Mouse (Mus musculus): Measurements from ENCODE around the gene Lsamp.

Lsamp gene

GRCm38 (mm10) chr16:41244711-41245110, 1260.5 kb downstream of the Lsamp start:
- no peak for DNase-seq (ENCODE audit: low spot score)

- DNase-seq (ENCODE audit: low spot score) = peak; percentile 4
Observed at GRCm38 (mm10) chr16:41258145-41259035, 1274.2 kb downstream of the Lsamp start.

DNA sequence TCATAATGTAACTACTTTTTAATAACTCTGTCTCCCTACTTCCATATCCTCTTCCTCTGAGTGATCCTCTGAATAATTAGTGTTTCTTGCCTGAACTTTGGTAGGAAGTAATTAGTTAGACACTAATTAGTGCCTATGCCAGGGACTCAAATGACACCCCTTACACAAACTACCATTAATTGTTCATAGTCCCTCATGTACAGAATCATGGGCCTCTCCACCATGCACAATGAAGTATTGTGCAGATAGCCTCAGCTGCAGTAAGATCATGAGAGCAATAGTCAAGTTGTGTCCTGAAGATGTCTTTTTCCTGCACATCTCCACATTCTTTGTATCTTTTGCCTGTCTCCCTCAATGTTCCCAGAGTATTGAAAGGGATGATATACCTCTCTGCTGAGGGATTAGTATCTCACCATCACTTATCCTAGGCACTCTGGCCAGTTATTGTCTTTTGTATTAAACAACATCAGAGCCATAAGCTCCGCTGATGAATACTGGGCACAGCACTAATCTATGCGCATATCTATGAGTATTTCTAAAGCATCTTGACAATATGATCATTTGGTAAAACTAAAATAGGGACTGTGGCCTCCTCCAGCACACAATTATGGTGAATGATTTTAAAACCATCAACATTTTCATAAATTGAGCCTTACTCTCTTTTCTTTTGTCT, 1292.0 kb downstream of the Lsamp start:
- no peak for DNase-seq (ENCODE audit: low spot score)

DNA sequence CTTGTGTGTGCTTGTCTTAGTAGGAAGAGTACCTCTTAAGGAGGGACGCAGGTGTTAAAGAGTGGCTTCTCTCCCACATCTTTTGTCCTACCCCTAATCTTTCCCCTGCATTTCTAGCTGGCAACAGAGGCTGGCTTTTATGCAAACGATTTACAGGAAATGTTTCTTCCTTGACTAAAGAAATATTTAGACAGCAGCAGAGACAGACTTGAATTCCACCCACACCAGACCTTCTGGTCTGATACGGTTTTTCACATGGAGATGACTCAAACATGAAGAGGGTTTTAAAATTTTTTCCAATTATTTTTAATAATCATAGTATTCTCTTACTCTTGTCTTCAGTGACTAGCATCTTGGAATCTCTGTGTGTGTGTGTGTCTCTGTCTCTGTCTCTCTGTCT, 1333.8 kb downstream of the Lsamp start:
- DNase-seq (ENCODE audit: low spot score) = no peak

- DNase-seq (ENCODE audit: low spot score) = no peak
Observed at GRCm38 (mm10) chr16:41343431-41343830, 1359.3 kb downstream of the Lsamp start.

DNA sequence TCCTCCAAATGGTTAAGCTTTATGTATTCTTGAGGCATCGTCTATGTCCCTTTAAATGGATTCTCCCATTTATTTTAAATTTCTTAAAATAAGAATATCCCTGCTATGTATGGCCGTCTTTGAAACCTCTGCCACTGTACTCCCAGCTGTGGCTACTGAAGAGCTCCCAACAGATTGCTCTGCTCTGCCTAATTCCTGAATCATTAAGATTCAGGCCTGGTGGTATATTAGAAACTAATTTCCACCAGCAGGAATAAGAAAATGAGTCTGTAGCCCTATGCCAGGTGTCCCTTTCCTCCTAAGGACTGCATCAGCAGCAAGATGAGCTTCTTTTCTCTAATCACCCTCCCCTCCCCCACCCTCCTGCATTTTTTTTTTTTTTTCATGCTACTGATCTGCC, 1381.0 kb downstream of the Lsamp start:
- DNase-seq (ENCODE audit: low spot score) = no peak

DNA sequence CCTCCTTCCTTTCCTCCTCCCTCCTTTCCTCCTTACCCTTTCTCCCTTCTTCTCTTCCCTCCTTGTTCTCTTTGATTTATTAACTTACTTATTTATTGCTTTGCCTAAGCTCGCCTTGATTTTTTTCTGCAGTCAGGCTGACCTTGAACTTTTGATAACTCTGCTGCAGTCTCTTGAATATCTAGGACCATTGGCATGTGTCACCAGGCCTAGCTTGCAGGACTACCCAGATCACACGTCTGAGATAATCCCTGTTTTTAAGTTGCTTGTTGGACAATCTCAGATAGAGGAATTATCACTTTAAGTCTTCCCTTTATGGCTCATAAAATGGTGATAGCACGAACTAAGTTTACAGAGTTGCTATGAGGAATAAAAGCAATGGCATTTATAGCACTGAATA, 1399.5 kb downstream of the Lsamp start:
- DNase-seq (ENCODE audit: low spot score) = no peak

DNA sequence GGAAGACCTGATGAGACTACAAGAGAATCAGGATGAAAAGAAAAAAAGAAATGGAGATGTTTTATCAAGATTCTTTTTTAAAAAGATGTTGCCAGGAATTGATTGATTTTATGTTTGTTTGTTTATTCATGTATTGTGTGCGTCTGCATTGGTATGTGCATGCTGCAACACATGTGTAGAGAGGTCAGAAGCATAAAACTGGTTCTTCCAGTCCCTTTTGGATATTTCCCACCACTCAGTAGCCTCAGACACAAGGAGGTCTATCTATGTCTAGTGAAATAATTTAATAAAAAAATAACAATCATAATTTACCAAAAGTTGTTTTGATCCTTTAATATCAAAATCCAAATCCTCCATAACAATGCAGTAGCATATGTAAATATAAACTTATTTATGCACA, 1400.1 kb downstream of the Lsamp start:
- DNase-seq (ENCODE audit: low spot score) = no peak

GRCm38 (mm10) chr16:41408850-41409249, 1424.7 kb downstream of the Lsamp start:
- no peak for DNase-seq (ENCODE audit: low spot score)

DNA sequence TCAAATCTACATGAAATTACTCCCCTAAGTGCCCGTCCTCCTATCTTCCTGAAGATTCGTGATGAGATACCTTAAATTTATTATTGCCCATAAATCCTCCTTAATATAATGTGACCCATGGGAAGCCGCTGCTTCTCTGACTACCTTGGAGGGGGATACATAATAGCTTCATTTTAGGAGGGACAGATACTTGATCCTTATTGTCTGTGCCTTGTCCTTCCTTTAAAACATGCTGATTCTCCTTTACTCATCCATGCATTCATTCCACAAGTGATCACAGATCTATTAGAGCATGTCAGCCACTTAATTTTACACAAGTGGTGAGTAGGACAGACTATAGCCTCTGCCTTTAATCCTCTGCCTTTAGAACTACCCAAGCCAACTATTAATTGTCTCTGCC, 1426.5 kb downstream of the Lsamp start:
- no peak for DNase-seq (ENCODE audit: low spot score)

DNA sequence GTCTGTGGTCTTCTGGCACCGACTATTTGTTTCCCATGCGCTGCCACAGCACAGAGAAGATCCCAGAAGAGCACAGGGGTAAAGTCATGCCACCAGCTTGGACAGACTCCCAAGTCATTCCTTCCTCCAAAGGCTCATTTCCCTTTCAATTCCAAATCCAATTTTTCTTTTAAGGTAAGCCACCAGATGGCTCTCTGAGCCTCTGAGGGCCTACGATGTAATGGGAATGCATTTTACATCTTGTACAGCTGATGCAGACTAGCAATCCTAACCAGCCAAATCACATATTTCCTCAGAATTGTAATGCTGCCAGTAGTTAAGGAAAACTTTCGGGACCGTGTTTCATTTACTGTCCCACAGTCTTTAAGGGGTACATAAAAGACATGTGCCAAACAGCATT, 1433.2 kb downstream of the Lsamp start:
- DNase-seq (ENCODE audit: low spot score) = no peak

DNA sequence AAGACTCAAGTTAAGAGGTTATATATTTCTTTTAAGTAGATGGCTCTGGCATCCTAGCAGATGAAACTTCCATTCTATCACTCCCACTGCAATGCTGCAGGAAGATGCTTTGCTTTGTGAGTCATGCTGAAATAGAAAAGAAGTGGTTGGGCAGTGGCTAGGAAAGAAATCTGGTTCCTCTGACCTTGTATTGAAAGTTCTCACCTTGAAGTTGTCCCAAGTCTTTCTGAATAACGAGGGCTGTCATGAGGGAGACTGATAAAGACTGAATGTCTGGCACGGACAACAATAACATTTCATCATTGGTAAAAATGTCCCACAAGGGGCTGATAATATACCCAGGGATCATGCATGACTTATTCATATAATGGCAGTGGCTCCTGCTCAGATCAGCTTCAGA, 1483.2 kb downstream of the Lsamp start:
- no peak for DNase-seq (ENCODE audit: low spot score)

- no peak for DNase-seq (ENCODE audit: low spot score)
Observed at GRCm38 (mm10) chr16:41478694-41479093, 1494.5 kb downstream of the Lsamp start.

DNA sequence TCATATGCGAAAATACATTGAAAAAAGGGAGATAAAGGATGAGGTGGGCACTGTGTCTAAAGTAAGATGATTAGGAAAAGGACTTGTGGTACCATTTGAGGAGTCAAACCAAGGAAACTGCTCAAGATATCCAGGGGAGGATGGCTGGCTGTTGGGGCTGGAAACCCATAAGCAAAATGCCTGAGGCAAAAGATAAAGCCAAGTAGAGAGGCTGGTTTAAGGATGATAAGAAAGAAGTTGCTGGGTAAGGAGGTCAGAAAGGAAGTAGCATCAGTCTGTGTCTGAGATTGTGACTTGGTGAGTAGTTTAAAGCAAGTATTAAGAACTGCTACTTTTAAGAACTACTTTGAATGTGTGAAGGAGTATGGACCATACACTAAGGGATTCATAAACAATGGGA, 1497.7 kb downstream of the Lsamp start:
- no peak for DNase-seq (ENCODE audit: low spot score)

DNA sequence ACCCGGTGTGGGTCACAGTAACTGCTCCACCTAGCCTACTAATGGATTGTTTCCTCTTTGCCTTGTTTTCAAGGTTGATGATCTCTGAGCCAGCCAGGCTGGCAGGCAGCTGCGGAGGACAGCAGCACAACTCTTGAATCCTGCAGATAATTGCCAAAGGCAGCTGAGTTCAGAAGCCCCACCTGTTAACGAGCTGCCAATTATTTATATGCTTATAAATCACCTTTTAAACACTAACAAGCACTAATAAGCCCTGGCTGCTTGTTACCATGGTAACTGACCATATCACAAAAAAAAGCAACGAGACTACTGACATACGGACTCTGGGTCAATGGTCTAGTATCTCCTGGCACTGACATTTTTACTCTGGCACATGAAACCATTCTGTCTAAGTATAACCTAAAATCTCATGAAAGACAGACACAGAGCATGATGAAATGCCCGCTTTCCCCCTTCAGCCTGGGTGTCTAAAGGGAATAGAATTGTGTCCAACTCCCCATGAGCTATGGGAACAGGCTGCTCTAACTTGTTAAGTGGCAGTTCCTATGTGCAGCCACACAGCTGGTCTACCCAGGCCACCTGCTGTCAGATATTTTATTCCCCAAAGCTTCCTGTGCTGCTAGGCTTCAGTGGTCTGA, 1526.9 kb downstream of the Lsamp start:
- DNase-seq (ENCODE audit: low spot score) = no peak

DNA sequence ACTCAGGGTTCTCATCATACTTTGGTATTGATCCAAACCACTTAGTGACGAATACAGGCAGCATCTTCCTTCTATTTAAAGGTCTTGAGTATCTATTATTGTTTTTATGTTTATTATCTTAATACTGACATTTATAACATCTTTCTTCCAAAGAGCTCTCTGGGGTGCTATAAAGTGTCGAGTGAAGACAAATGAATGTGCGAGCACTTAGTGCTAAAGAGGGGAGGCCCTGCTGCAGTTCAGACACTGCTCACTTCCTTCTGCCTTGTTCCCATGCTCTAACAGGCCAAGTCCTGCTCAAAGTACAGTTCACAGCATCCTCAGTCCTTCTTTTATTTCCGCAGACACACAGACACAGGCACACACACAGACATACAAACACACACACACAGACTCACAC, 1537.4 kb downstream of the Lsamp start:
- no peak for DNase-seq (ENCODE audit: low spot score)

GRCm38 (mm10) chr16:41524266-41524665, 1540.1 kb downstream of the Lsamp start:
- no peak for DNase-seq (ENCODE audit: low spot score)

- no peak for DNase-seq (ENCODE audit: low spot score)
Observed at GRCm38 (mm10) chr16:41532661-41533551, 1548.7 kb downstream of the Lsamp start.

DNA sequence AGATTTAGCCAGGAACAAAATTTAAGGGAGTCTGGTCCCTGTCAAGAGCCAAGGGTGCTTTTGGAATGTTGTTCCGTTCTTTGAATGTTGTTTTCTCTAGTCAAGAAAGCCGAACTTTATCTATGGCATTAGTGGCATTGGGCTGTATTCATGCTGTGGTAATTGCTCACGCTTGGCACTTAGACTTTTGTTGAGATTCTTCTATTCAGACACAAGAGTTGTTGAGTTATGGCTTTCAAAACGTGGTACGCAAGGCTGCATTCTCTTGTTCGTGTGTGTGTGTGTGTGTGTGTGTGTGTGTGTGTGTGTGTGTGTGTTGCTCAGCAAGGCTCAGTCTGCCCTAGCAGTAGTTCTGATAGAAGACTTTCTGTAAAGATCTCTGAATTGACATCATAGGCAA, 1549.5 kb downstream of the Lsamp start:
- no peak for DNase-seq (ENCODE audit: low spot score)

GRCm38 (mm10) chr16:41535806-41536205, 1551.6 kb downstream of the Lsamp start:
- DNase-seq (ENCODE audit: low spot score) = no peak

- DNase-seq (ENCODE audit: low spot score) = no peak
Observed at GRCm38 (mm10) chr16:41542641-41543040, 1558.5 kb downstream of the Lsamp start.

DNA sequence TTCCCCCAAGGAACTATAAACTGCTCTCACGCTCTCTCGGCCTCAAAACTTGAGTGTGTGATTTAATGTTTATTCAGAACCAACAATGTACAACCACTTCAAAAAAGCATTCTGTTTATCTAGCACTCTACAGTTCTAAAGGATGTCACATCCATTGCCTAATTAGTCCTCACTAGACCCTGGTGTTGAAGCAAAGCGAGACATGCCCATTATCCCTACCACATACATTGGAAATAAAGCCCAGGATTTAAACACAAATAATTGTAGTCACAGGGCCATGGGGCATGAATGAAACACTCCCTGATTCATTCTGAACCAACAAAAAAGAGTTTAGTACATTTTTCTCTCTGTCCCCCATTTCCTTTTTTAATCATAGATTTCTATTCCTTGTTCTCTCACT, 1567.0 kb downstream of the Lsamp start:
- DNase-seq (ENCODE audit: low spot score) = no peak

All from lung, postnatal 25 days (tissue).